Mouse (Mus musculus) lung, postnatal 0 days (tissue): ENCODE results near the gene Tspan9. TPM values are rescaled to one million over a fixed set of nuclear protein-coding genes. Genes with fewer than 3 reads are reported as not detected.
A peak's percentile ranks its signal among the peaks of the same experiment; 100 is the strongest.

Experiments used
- ATAC-seq: fragments of 200-750 bp; cut with Nextera tagmentation; 2 replicates; pipeline ENCODE4 v1.8.0; 2017; ENCODE audit warnings: moderate library complexity
- DNase-seq: peaks from one replicate; pipeline ENCODE4 v3.0.0-alpha.2; 2016; ENCODE audit warnings: low spot score
- H3K27ac ChIP-seq: fragments of 300-500 bp; sonication (generic); 2 replicates; pipeline ENCODE4 v1.5.1; 2014; ENCODE audit warnings: antibody characterized with exemption, mild to moderate bottlenecking, low read length, mixed read lengths
- H3K27me3 ChIP-seq: fragments of 300-500 bp; sonication (generic); replicated peaks from 2 replicates; pipeline ENCODE4 v1.6.1; 2014; ENCODE audit warnings: low read length, mixed read lengths; ENCODE audit not compliant: insufficient read depth
- H3K36me3 ChIP-seq: fragments of 300-500 bp; sonication (generic); 2 replicates; pipeline ENCODE4 v1.6.1; 2014; ENCODE audit warnings: low read length, mixed read lengths; ENCODE audit not compliant: insufficient read depth
- H3K4me1 ChIP-seq: fragments of 300-500 bp; sonication (generic); 2 replicates; pipeline ENCODE4 v1.6.1; 2014; ENCODE audit warnings: antibody characterized with exemption, low read depth, low read length, mixed read lengths; ENCODE audit not compliant: insufficient read depth
- H3K4me2 ChIP-seq: fragments of 300-500 bp; sonication (generic); replicated peaks from 2 replicates; pipeline ENCODE4 v1.6.1; 2014; ENCODE audit warnings: low read depth, mild to moderate bottlenecking, low read length, moderate library complexity, mixed read lengths
- H3K4me3 ChIP-seq: fragments of 300-500 bp; sonication (generic); 2 replicates; pipeline ENCODE4 v1.5.1; 2014; ENCODE audit warnings: low read depth, low read length
- H3K9ac ChIP-seq: fragments of 300-500 bp; sonication (generic); replicated peaks from 2 replicates; pipeline ENCODE4 v1.6.1; 2014; ENCODE audit warnings: low read depth, mild to moderate bottlenecking
- H3K9me3 ChIP-seq: fragments of 300-500 bp; sonication (generic); 2 replicates; pipeline ENCODE4 v1.6.1; 2016; ENCODE audit warnings: low read length, mixed read lengths
- CTCF ChIP-seq: IDR thresholded peaks from 2 replicates; pipeline ENCODE4 v1.5.1; 2016; ENCODE audit warnings: antibody characterized with exemption, mild to moderate bottlenecking
- EP300 ChIP-seq: IDR thresholded peaks from 2 replicates; pipeline ENCODE4 v1.6.1; 2016; ENCODE audit warnings: antibody characterized with exemption, mild to moderate bottlenecking, control low read depth
- WGBS: fragments of 180-500 bp; shearing (Covaris S2); extraction: QIAGEN DNeasy Blood & Tissue Kit; methylation state at CpG from one replicate; pipeline ENCODE4 v1.1.7; 2014; 5-methylcytosine and 5-hydroxymethylcytosine counted together
- polyA plus RNA-seq: library from polyadenylated mRNA; unstranded; fragments of >200 nt; fragmentation: Nextera tagmentation; extraction: Ambion mirVana; gene quantifications from 2 replicates; pipeline ENCODE4 v1.2.1, GENCODE M21; 2015

The Tspan9 gene
- polyA plus RNA-seq, 1 experiment from 2014 or later: 136 TPM

GRCm38 (mm10) chr6:128011071-128011477, 132.3 kb downstream of the Tspan9 start:
- ATAC-seq (peak; percentile 59), DNase-seq (peak; percentile 60)
- H3K4me2 ChIP-seq: no peak overlapping the region

GRCm38 (mm10) chr6:128010135-128010971, 133.0 kb downstream of the Tspan9 start:
- no peak overlapping the region for H3K9ac ChIP-seq
- H3K4me2 ChIP-seq: no peak overlapping the region
- no peak overlapping the region for H3K27ac ChIP-seq
- 77% methylated on average over 11 of the region's 11 CpGs for WGBS
- no peak overlapping the region for H3K4me3 ChIP-seq
- DNase-seq: no peak
- H3K9me3 ChIP-seq: no peaks in the 10 kb centered on the region
- ATAC-seq: no peak
- no peaks in the 10 kb centered on the region; the same call in 1 of the 2 replicates for H3K4me1 ChIP-seq
- H3K36me3 ChIP-seq: no peaks in the 10 kb centered on the region; the same call in 1 of the 2 replicates
- H3K27me3 ChIP-seq: no peaks in the 10 kb centered on the region
- no peak for TF ChIP-seq CTCF

More at GRCm38 (mm10) chr6:128011071-128011477, 132.3 kb downstream of the Tspan9 start:
- no peak overlapping the region for H3K27ac ChIP-seq
- H3K36me3 ChIP-seq: no peaks in the 10 kb centered on the region; the same call in 1 of the 2 replicates
- no peaks in the 10 kb centered on the region for H3K27me3 ChIP-seq
- TF ChIP-seq EP300 (no peak), CTCF (no peak)
- no peak overlapping the region for H3K9ac ChIP-seq
- H3K4me1 ChIP-seq: no peaks in the 10 kb centered on the region; the same call in 1 of the 2 replicates
- 51% methylated on average over 13 of the region's 13 CpGs for WGBS
- H3K4me3 ChIP-seq: no peak overlapping the region
- no peaks in the 10 kb centered on the region for H3K9me3 ChIP-seq

GRCm38 (mm10) chr6:128007982-128008562, 135.3 kb downstream of the Tspan9 start:
- DNase-seq: no peak
- Histone ChIP-seq H3K9ac (no peak overlapping the region), H3K27ac (no peak overlapping the region), H3K27me3 (no peaks in the 10 kb centered on the region), H3K36me3 (no peaks in the 10 kb centered on the region; the same call in 1 of the 2 replicates), H3K4me2 (no peak overlapping the region), H3K4me3 (no peak overlapping the region), H3K9me3 (no peaks in the 10 kb centered on the region), H3K4me1 (no peaks in the 10 kb centered on the region; the same call in 1 of the 2 replicates)
- ATAC-seq: no peak
- 79% methylated on average over 5 of the region's 5 CpGs for whole genome bisulfite sequencing
- TF ChIP-seq EP300: no peak
- TF ChIP-seq CTCF: no peak

GRCm38 (mm10) chr6:128007241-128007701, 136.1 kb downstream of the Tspan9 start:
- TF ChIP-seq CTCF (no peak), EP300 (no peak)
- ATAC-seq (no peak), DNase-seq (no peak)
- no peaks in the 10 kb centered on the region for H3K27me3 ChIP-seq
- H3K9me3 ChIP-seq: no peaks in the 10 kb centered on the region
- no peak overlapping the region for H3K4me3 ChIP-seq
- no peak overlapping the region for H3K27ac ChIP-seq
- H3K9ac ChIP-seq: no peak overlapping the region
- no peak overlapping the region for H3K4me2 ChIP-seq
- no peaks in the 10 kb centered on the region for H3K36me3 ChIP-seq
- WGBS: 63% methylated on average over 12 of the region's 12 CpGs
- H3K4me1 ChIP-seq: no peaks in the 10 kb centered on the region; the same call in 1 of the 2 replicates

- H3K4me3 ChIP-seq: no peak overlapping the region
- DNase-seq (peak; percentile 41), ATAC-seq (peak; percentile 43)
- TF ChIP-seq CTCF (no peak), EP300 (no peak)
- H3K9ac ChIP-seq: no peak overlapping the region
- no peak overlapping the region for H3K27ac ChIP-seq
- no peaks in the 10 kb centered on the region for H3K9me3 ChIP-seq
- WGBS: 29% methylated on average over 8 of the region's 8 CpGs
- no peaks in the 10 kb centered on the region for H3K27me3 ChIP-seq
- no peaks in the 10 kb centered on the region for H3K36me3 ChIP-seq
- no peaks in the 10 kb centered on the region; the same call in 1 of the 2 replicates for H3K4me1 ChIP-seq
- H3K4me2 ChIP-seq: no peak overlapping the region
These were observed 137.2 kb downstream of the Tspan9 start for GRCm38 (mm10) chr6:128006156-128006555.

- no peaks in the 10 kb centered on the region; the same call in 1 of the 2 replicates for H3K4me1 ChIP-seq
- no peak for DNase-seq
- H3K9ac ChIP-seq: no peak overlapping the region
- H3K36me3 ChIP-seq: no peaks in the 10 kb centered on the region
- H3K4me2 ChIP-seq: no peak overlapping the region
- no peak for TF ChIP-seq CTCF
- no peak for TF ChIP-seq EP300
- H3K27me3 ChIP-seq: no peaks in the 10 kb centered on the region
- no peak for ATAC-seq
- H3K27ac ChIP-seq: no peak overlapping the region
- H3K9me3 ChIP-seq: no peaks in the 10 kb centered on the region
- 77% methylated on average over 16 of the region's 16 CpGs for WGBS
- no peak overlapping the region for H3K4me3 ChIP-seq
These were observed 138.8 kb downstream of the Tspan9 start for GRCm38 (mm10) chr6:128004544-128004943.
